20 mouse cellular contexts compared by ENCODE assay signal in genomic region chr11:11892993-11893602, GRCm38 (mm10). TPM values are rescaled to one million over a fixed set of nuclear protein-coding genes. Genes with fewer than 3 reads are reported as not detected.
DNase-seq lines count a peak whose midpoint lies in the region; ATAC-seq and TF ChIP-seq lines count a peak whose summit lies in the region.
"Had no signal": no experiment of that assay in that cellular context is flagged by ENCODE, and none has a peak within 500 bp of the region (broad histone marks: within the 10 kb centered on the region; RNA-seq: fewer than 3 reads in every experiment).

No protein-coding gene starts in this region.

- peaks cover 15% of the 10 kb centered on the region; the same call in 1 of the 2 replicates for H3K4me1 ChIP-seq in limb, embryonic 13.5 days
- H3K4me1 ChIP-seq in limb, embryonic 10.5 days: peaks cover 4% of the 10 kb centered on the region; the same call in 1 of the 2 replicates
- H3K4me1 ChIP-seq in intestine, embryonic 15.5 days (replicated peaks): peaks cover 20% of the 10 kb centered on the region
- 0 out of 2 replicates have a peak, but pooled peaks cover 3% of the 10 kb centered on the region for H3K4me1 ChIP-seq in stomach, embryonic 14.5 days (ENCODE audit: control insufficient read depth, insufficient read depth, low read length)
- H3K4me1 ChIP-seq: limb, embryonic 12.5 days had no signal

- no peaks in the 10 kb centered on the region for H3K36me3 ChIP-seq in limb, embryonic 13.5 days
- H3K36me3 ChIP-seq in limb, embryonic 10.5 days: no peaks in the 10 kb centered on the region
- no peaks in the 10 kb centered on the region for H3K36me3 ChIP-seq in intestine, embryonic 15.5 days
- no peaks in the 10 kb centered on the region for H3K36me3 ChIP-seq in stomach, embryonic 14.5 days (ENCODE audit: control insufficient read depth, insufficient read depth, low read length)
- H3K36me3 ChIP-seq: limb, embryonic 12.5 days had no signal

- no peaks in the 10 kb centered on the region for H3K27me3 ChIP-seq in limb, embryonic 13.5 days
- no peaks in the 10 kb centered on the region for H3K27me3 ChIP-seq in limb, embryonic 10.5 days (ENCODE audit: low read depth, poor library complexity, severe bottlenecking)
- H3K27me3 ChIP-seq in intestine, embryonic 15.5 days (replicated peaks): no peaks in the 10 kb centered on the region
- no peaks in the 10 kb centered on the region for H3K27me3 ChIP-seq in stomach, embryonic 14.5 days (ENCODE audit: control insufficient read depth, insufficient read depth, low read length)
- H3K27me3 ChIP-seq: limb, embryonic 12.5 days; megakaryocyte, embryonic 14.5 days had no signal

- peak; percentile 68 for DNase-seq in gastrocnemius, adult 18-20 months (ENCODE audit: low spot score)
- no peak for DNase-seq in gastrocnemius, postnatal 36 days
- DNase-seq in limb, embryonic 10.5 days (ENCODE audit: low spot score): no peak
- DNase-seq in left cerebral cortex, adult 2 months (ENCODE audit: extremely low spot score in 1 of 2, low spot score in 2 of 2): no peak
- DNase-seq in kidney, adult 9 months: no peak
- DNase-seq: adrenal gland, adult 8-10 months; cerebellum, postnatal 25 days; forebrain, postnatal 0 days; kidney, postnatal 10 days; lung, adult 18-20 months; right cerebral cortex, adult 18-20 months; spleen, adult 18-20 months; thymus, postnatal 36 days had no signal

- 41% methylated on average over 10 of the region's 10 CpGs for WGBS in limb, embryonic 13.5 days
- 60% methylated on average over 10 of the region's 10 CpGs for WGBS in limb, embryonic 10.5 days
- whole genome bisulfite sequencing in intestine, embryonic 15.5 days: 22% methylated on average over 10 of the region's 10 CpGs
- WGBS in stomach, embryonic 14.5 days: 27% methylated on average over 10 of the region's 10 CpGs

- no peak overlapping the region for H3K9ac ChIP-seq in limb, embryonic 13.5 days
- no peak overlapping the region for H3K9ac ChIP-seq in intestine, embryonic 15.5 days
- H3K9ac ChIP-seq in stomach, embryonic 14.5 days (replicated peaks; ENCODE audit: low read depth, low read length): no peak overlapping the region
- H3K9ac ChIP-seq: forebrain, postnatal 0 days; limb, embryonic 12.5 days had no signal

- H3K9me3 ChIP-seq in limb, embryonic 13.5 days: no peaks in the 10 kb centered on the region
- H3K9me3 ChIP-seq in limb, embryonic 10.5 days (replicated peaks): no peaks in the 10 kb centered on the region
- H3K9me3 ChIP-seq in intestine, embryonic 15.5 days: no peaks in the 10 kb centered on the region
- no peaks in the 10 kb centered on the region for H3K9me3 ChIP-seq in stomach, embryonic 14.5 days (ENCODE audit: control insufficient read depth, low read depth, low read length)
- H3K9me3 ChIP-seq: limb, embryonic 12.5 days; megakaryocyte, embryonic 14.5 days had no signal

- no peak for TF ChIP-seq CTCF in left cerebral cortex, adult 2 months (IDR thresholded peaks at IDR 0.05)

- 0 out of 2 replicates have a peak overlapping the region, but pooled peaks have one; percentile 4 for H3K27ac ChIP-seq in limb, embryonic 13.5 days
- no peak overlapping the region for H3K27ac ChIP-seq in limb, embryonic 10.5 days
- peak overlapping the region; percentile 32; the same call in 1 of the 2 replicates for H3K27ac ChIP-seq in intestine, embryonic 15.5 days
- peak overlapping the region; percentile 71; the same call in 1 of the 2 replicates for H3K27ac ChIP-seq in stomach, embryonic 14.5 days (ENCODE audit: low read length)
- no peak overlapping the region for H3K27ac ChIP-seq in left cerebral cortex, adult 2 months

- no peak overlapping the region for H3K4me3 ChIP-seq in limb, embryonic 13.5 days
- H3K4me3 ChIP-seq in limb, embryonic 10.5 days: no peak overlapping the region
- H3K4me3 ChIP-seq in intestine, embryonic 15.5 days (replicated peaks): no peak overlapping the region
- no peak overlapping the region for H3K4me3 ChIP-seq in stomach, embryonic 14.5 days (ENCODE audit: low read depth, low read length)
- H3K4me3 ChIP-seq in left cerebral cortex, adult 2 months: no peak overlapping the region
- H3K4me3 ChIP-seq: limb, embryonic 12.5 days; megakaryocyte, embryonic 14.5 days had no signal

- intact Hi-C loops in gastrocnemius, postnatal 36 days (cut with DNase I): loop anchor here (5.0 kb wide), 2 partner anchors 41 to 79 kb away; no protein-coding TSS in a partner anchor
- intact Hi-C loops in left cerebral cortex, adult 2 months (cut with DNase I): loop anchor here (5.0 kb wide), 1 partner anchor 51 kb away; no protein-coding TSS in a partner anchor

- no peak overlapping the region for H3K4me2 ChIP-seq in limb, embryonic 13.5 days (replicated peaks)
- H3K4me2 ChIP-seq in intestine, embryonic 15.5 days (replicated peaks): peak overlapping the region; percentile 25; the same call in 1 of the 2 replicates
- no peak overlapping the region for H3K4me2 ChIP-seq in stomach, embryonic 14.5 days (replicated peaks; ENCODE audit: low read depth, low read length)
- H3K4me2 ChIP-seq: limb, embryonic 12.5 days had no signal

- peak; percentile 76 for ATAC-seq in limb, embryonic 13.5 days (ENCODE audit: low FRiP score, low read depth)
- ATAC-seq in intestine, embryonic 15.5 days: 0 out of 2 replicates have a peak, but pooled peaks have one; percentile 4
- no peak for ATAC-seq in stomach, embryonic 14.5 days (ENCODE audit: insufficient number of reproducible peaks, insufficient read depth, low FRiP score, low read depth)
- ATAC-seq: forebrain, postnatal 0 days; midbrain, embryonic 16.5 days had no signal

RNA-seq across cellular contexts. Expression of gene Ddc, which starts 4.8 kb away (rescaled TPM):
- total RNA-seq in gastrocnemius, adult 18-20 months (2021): under 1 TPM; 0.66 to 0.71 TPM
- total RNA-seq in gastrocnemius, postnatal 36 days (2021): under 1 TPM; 0.66 to 0.86 TPM
- 16.8 and 18.4 TPM in 2 replicates for polyA plus RNA-seq in limb, embryonic 13.5 days (2015; fragmentation: Nextera tagmentation; extraction: Ambion mirVana)
- 5.5 and 6.2 TPM in 2 replicates for polyA plus RNA-seq in limb, embryonic 10.5 days (2016; fragmentation: Nextera tagmentation; extraction: Ambion mirVana)
- 46.3 and 52.2 TPM in 2 replicates for polyA plus RNA-seq in intestine, embryonic 15.5 days (2015; fragmentation: Nextera tagmentation; extraction: Ambion mirVana)
- polyA plus RNA-seq in stomach, embryonic 14.5 days (2014; fragmentation: Nextera tagmentation; extraction: Ambion mirVana): 36.7 and 47.2 TPM in 2 replicates
- 1 to 10 TPM; 3.6 to 5.8 TPM for total RNA-seq in left cerebral cortex, adult 2 months (2021)
- total RNA-seq: hematopoietic stem cell, adult 5-6 weeks had no signal

Comparison
In these comparisons a context has a peak if more than half of its experiments do, and no peak if none do; other contexts are left out.
1. H3K27ac ChIP-seq: peak in limb, embryonic 13.5 days (single experiment), intestine, embryonic 15.5 days (single experiment) and stomach, embryonic 14.5 days (single experiment); none in limb, embryonic 10.5 days (single experiment) and left cerebral cortex, adult 2 months (single experiment).